Mouse (Mus musculus): ENCODE data around the gene Adarb2.

The Adarb2 gene

DNA sequence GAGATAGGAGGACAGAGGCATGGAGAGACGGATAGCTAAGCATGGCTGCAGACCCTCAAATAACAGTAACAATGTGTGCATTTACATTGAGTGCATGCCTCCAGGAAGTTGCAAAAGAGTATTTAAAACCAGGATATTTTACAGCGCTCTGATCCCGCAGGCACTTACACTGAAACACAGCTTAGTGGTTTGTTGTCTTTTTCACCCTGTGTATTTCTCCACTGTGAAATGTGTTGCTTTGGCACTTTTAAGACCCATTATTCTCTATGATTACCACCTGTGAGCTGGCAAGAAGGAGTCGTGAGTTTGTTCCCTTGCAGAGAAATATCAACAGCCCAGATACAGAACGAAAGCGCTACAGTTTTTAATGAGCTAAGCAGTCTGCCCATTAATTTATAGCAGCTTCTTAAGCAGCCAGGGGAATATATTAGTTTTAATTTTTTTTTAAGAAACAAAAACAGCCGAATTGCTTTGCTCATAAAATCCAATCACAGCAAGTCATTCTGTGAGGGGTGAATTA, 167.3 kb downstream of the Adarb2 start:
- no peak for DNase-seq (ENCODE audit: low spot score in 2 of 2)

DNA sequence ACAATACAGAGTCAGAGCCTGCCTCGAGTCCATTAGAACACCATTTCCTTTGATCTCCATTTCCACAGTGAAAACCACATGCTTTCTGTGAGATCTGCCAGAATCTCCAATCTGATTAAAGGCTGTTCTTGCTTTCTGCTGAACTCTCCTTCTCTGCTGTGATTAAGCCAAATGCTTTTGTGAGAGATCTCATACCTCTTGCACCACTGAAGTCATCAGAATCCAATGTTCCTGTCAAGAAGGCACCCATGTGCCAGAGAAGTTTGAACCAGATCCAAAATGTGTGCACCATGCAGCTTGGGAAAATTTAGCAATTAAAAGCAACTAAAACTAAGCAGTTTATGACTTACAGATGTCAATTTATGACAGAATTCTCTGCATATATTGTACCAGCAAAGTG, 185.9 kb downstream of the Adarb2 start:
- DNase-seq (ENCODE audit: low spot score in 2 of 2): no peak

DNA sequence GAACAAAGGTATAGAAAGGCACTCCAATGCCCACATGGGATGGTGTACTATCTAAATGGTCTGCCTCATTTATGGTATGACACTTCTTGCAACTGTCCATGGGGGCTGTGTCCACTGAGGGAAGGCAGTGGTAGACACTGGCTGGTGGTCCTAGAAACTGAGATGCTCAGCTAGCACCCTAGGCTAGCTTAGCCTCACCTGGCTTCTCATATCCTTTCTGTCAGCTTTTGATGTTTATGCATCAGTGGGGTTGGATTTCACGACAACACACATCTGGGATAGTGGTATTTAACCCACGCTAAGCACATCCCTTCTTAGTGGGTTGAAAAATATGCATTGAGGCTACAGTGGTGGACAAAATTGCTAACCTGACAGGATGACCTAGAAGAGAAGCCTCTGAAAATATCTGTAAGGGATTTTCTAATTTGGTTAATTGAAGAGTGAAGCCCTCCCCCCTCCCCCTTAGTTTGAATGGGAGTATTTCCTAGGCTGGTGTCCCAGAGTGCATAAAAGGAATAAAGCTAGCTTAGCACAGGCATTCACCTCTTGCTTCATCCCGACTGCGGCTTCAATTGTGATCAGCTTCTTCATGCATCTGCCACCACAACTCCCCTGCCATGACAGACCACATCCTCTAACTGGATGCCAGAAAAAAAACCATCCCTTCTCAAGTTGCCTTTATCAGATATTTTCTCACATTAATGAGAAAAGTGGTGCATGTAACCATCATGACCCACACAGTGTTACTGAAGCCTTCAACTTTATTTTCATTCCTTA, 197.8 kb downstream of the Adarb2 start:
- DNase-seq (ENCODE audit: low spot score in 2 of 2): no peak

DNA sequence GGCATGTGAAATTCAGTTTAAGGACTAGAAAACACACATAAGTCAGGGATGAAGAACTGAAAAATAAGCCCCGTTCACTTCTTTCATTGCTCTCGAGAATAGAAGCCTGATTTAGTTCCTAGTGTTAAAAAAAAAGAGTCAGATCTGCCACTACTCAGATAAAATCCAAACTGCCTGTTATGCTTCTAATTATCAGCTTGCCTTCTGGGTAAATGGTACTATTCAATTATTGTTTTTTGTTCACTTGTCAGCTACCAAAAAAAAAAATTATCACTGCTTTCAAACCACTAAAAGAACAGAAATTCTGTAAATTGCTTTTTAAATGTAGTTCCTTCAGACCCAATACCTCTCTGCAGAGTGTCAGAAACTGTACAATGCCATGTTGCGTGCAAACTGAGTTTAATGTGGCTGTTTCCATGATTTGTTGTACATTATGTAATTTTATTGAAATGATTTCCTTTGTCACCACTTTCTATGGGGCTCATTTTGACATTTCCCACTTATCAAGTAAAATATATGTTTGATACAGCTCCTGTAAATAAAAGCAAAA, 199.7 kb downstream of the Adarb2 start:
- DNase-seq (ENCODE audit: low spot score in 2 of 2): no peak

DNA sequence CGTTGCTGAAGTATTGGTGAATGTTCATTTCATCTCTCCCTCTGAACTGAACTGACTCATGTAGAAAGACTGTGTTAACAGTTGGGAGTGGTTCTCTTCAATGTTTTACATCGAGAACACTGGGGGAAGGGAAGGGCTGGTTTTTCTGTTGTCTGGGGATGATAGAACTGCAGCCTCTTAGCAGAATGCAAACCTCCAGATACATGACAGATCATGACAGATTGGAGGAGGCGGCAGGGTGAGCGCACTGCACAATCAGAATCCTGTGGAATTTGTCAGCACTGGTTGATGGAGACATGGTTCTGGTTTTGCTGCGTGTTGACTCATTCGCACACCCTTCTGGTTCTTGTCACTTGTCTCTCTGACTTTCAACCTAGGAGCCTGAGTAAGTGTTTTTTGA, 203.4 kb downstream of the Adarb2 start:
- DNase-seq (ENCODE audit: low spot score in 2 of 2): peak; percentile 10 to 14

DNA sequence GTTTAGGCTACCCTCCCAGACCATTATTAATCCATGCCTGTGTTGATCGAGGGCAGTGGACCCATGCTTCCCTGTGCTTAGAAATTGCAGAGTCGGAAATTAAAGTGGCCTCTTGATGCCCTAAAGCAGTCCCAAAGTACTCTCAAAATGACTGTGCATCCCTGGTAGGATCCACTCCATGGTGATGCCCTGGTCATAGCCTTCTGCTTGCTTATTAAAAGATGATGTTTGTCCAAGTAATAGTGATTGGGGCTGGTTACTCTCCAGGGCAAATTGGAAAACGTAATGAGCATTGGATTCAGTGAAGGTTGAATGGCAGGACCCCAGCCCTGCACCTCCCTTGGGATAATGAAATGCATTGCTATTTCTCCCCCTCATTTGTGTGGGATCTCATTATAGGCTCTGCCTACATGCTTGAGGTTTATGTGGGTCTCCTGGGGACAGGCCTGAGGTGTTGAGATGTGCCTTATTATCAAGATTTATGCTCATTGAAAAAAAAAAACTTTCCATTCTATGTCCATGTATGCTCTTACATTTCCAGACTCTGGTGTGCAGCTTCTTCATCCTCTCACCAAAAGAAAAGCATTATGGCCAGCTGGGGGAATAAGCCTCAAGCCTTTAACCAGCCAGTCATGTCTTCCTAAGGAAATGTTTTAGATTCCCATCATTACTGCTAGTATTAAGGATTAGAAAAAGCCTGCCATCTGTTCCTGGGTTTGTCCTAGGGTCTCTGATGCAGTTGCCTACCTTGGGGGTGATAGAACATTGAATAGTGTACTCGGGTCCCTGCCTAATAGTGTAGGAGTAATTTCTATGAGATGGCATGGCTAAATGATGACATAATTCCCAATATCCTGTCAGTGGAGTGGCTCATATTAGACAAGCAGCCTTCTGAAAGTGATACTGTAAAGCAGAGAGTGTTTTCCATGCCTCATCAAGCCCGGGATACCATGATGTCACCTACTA, 208.0 kb downstream of the Adarb2 start:
- no peak for DNase-seq (ENCODE audit: low spot score in 2 of 2)

DNA sequence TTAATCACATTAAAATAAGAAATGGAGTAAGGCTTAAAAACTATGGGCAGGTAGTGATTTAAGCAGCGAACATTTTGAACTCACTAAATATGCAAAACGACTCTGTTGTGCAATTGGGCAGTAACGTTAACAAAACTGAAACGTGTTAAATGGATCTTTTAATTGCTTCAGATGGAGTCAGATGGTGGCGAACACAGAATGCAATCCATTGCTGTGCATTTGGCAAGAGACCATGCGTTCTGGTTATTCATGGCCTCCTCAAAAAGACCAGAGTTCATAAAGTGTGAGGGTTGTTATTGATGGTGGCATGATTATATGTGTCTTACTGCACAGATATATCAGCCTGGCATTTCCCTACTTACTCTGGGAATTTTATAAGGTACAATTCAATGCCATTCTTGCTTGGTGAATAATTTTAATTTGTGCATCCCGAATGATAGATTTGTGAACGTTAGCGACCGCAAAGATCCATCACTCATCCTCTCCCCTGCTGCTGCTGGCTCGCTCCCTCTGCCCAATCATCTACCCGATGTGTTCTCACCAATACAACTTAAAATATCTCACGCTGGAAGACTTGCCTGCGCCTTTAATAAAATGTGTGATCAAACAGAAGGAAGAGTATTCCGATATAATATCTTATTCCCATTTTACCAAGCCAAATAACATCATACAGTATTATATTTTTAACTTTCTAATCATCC, 221.5 kb downstream of the Adarb2 start:
- DNase-seq (ENCODE audit: low spot score in 2 of 2): no peak

DNA sequence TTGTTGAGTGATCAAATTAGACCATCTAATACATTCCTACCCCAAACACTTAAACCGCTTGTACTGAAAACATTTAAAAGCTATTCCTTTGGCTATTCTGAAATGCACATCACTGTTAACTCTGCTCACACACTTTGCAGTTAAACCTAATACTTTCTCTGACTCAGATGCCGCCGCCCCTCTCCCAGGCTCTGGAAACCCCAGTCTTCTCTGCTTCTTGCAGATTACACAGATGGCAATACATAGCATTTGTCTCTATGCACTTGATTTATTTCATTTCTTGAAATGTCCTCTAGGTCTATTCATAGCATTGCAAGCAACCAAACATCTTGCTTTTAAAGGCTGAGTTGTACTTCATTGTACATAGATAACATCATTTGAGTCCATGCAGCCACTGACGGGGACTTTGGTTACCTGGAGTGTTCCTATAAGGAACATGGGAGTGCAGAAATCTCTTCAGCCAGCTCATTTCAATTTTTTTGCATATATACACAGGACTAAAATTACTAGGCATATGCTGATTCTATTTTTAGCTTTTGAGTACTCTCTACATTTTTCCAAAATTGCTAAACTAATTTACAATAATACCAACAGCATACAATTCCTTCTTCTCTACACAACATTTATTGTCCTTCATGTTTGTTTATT, 236.6 kb downstream of the Adarb2 start:
- DNase-seq (ENCODE audit: low spot score in 2 of 2): no peak

DNA sequence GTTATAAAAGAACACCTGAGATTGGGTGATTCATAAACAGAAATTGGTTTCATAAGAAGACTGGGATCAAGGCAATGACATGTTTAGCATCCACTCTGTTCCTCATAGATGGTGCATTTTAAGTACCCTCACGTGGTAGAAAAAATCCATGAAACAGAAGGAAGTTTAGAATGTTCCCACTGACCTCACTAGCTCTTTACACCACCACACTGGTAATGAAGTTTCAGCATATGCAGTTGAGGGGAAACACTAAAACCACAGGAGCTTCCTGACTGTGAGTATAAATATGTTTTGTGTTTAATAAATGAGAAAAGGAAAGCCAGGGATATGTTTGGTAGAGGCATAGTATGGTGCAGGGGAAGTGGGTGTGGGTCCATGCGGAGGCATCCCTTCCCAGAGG, 242.7 kb downstream of the Adarb2 start:
- no peak for DNase-seq (ENCODE audit: low spot score in 2 of 2)

DNA sequence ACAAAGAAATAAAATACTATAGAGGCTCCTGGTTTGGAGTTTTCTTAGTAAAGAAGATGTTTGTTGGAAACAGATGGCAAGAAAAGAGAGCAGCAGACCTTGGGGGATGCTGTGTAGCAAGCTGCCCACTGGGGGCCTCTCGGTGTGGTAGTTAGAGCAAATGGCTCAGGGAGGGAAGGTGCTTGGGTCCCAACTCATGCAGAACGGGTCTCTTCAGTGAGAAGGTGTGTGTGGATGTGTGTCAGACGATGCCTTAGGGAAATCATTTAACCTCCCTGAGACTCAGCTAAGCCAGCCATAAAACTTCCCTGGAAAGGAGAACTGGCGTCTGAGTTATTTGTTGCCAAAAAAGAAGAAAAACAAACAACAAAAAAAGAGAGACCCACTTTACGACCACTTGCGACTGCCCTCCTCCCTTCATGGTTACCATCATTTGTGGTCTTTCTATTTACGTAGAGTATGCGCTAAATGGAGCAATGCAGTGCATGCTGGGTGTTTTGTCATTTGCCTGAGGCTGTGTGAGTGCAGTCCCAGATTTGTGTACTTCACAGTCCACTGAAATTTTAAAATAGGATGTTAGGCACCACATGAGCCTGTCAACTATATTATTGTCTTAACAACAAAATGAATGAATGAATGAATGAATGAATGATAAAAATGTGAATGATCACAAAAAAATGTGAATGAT, 245.7 kb downstream of the Adarb2 start:
- no peak for DNase-seq (ENCODE audit: low spot score in 2 of 2)

DNA sequence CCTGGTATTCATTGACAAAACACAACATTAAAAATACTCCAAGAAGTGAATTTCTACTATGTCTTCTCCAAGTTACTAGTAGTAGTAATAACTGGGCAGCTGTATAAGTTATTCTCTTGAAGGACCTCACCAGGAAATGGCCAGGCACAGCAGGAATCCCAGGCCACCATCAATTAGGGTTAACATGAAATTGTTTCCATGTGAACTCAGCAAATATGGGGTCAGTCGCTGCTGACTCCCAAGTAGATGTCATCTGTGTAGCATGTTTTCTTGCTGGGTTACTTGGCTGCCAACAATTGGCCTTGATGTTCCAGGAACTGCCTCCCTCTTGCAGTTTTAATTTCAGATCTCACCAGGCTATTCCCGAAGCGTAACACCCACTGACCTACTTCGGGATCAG, 248.9 kb downstream of the Adarb2 start:
- no peak for DNase-seq (ENCODE audit: low spot score in 2 of 2)

DNA sequence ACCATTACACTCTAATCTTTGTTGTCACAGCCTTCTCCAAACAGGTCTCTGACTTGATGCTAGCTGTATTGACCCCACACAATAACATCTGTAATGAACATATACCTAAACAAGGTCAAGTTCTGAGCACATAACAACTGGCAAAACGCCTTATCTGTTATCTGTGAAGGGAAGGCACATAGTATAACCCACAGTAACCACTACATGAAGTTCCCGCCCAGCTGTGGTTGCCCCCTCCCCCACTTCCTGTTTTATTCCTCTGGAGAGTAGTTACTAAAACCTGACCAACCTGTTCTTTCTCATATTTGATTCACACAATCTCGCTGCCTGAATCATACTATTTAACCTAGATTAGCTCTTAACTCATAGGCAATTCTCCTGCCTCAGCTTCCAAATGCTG, 254.2 kb downstream of the Adarb2 start:
- DNase-seq (ENCODE audit: low spot score in 2 of 2): no peak

DNA sequence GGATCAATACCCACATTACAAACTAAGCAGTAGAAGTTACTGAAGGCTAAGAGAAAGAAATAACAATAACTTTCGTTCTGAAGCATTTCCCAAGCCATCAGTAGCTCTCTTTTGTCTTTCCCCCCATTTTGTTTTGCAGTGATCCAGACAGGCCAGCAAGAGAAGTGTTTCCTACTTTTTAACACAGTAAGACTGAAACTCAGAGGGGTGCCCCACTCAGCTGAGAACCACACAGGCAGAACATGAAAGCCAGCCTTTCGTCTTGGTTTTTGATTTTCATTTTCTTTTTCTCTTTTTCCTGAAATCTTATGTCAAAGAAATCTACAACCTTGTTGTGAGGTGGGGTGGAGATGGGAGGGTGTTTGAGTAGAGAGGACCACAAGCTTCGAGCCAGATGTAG, 255.2 kb downstream of the Adarb2 start:
- no peak for DNase-seq (ENCODE audit: low spot score in 2 of 2)

DNA sequence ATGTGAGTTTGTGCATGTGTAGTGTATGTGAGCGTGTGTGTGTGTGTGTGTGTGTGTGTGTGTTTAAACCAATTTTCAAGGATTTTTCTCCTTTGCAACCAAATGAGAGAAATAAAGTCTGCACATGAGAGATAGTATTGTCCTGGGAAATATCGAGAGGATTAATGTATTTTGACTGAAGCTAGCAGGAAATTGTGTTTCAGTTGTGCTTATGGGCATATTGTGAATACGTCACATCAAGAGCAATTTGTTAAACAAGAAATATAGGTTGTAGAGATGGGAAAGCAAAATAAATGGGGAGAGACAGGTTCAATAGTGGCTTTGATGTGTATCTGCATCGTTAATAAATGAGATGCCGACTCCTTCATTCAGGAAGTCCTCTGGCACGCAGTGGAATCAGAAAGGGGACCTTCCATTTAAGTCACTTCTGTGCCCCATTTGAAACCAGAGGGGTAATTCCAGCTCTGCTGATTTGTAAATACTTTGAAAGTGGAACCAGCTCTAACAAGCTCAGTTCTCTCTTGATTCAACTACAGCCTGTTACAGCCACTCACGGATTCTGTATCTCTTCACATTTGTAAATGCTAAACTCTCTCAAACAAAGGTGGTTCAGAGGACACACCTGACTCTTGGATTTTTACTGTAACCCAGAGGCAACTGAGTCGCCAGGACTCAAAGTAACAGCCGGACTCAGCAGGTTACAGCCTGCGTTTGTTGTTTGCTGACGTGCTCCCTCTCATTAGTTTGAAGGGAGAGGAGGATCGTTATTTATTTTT, 265.1 kb downstream of the Adarb2 start:
- DNase-seq (ENCODE audit: low spot score in 2 of 2): no peak

DNA sequence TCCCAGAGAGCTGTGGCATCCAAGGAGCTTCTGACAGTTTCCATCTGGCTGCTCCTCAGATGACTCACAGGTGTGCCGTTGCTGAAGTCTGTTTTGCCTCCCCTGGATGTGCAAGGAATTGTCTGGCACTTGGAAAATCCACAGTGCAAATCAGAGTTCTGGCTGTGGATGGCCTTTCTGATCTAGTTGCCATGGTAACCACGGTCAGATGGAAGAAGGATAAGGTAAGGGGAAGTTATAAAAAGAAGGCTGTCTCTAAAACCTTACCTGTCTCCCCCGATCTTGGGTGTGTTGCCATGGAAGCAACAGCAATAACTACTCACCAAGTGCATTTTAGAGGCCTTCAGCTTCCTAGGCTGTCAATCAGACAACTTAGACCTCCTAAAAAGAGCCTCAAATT, 273.6 kb downstream of the Adarb2 start:
- peak; percentile 8 to 14 for DNase-seq (ENCODE audit: low spot score in 2 of 2)

DNA sequence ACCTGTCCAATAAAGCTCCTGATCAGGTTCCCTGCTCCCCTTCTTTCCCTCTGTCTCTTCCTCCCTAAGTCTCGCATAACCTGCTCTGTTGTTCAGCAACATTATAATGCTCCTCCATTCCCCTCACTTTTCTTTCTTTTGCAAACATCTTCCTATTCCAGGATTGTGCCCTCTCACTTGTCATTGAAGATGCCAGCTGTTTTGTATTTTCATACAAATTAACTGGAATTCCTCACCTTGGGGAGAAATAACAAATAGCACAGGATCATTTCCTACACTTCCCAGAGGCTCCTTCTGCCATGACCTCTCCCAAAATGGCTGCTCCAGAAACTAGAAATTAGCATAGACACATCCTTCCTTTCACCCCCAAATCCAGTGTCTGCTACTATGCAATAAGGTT, 276.1 kb downstream of the Adarb2 start:
- DNase-seq (ENCODE audit: low spot score in 2 of 2): no peak

DNA sequence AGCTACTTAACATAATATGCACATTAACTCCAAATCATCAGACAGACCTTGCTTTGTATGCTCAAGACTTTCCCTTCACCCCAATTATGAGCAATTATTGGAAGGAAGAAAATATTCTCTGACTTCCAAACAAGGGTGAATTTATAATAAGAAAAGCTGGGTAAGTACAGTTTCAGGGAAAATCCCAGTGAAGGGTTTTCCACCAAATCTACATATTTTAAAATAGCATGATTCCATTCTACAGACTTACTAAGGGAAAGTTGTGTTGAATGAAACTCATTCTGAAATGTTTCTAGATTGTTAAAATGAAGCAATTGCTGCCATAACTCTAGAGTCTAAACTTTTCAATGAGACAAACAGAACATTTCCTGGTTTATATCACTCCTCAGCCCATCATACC, 277.3 kb downstream of the Adarb2 start:
- DNase-seq (ENCODE audit: low spot score in 2 of 2): no peak

DNA sequence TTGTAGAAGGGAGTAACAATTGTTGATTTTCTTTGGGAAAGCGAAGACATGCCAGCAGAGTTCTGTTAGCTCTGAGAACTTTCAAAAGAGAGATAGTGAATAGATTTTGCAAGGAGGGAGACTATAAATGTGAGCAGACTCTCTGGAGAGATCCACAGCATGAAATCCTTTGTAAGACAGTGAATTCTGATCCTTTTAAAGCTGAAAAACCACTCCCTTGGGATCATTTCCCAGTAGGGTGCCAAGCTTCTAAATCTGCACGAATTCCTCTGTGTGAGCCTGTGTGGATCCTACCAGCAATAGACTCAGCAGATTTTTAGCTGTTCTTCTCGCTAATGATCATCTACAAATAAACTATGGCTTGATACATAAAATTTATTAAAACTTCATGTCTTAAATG, 278.7 kb downstream of the Adarb2 start:
- DNase-seq (ENCODE audit: low spot score in 2 of 2): no peak

DNA sequence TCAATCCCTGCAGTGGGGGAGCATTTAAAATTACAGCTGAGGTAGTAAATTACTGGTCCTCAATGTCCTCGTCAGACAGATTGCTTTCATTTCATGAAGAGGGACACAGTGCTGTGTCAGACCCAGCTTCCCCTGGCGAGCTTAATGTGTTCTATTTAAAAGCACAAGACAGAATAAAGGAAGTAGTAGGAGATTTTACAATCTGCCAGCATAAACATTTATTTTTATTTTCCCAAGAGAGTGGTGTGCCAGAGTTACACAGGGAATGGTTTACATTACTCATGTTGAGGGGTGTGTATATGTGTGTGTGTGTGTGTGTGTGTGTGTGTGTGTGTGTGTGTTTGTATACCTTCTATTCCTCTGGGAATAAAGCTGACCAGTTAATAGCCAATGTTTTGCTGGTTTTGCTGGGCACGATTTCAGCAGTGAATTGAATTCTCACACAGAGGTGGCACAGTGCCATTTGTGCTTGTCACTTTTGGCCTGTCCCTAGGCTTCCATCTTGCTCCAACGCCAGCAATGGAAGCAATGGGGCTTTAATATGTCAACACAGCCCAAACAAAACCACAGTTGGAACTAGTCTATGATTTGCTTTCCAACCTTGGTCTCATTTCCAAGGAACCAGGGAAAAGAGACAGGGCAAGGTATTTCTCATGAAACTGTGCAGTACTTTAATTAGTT, 282.1 kb downstream of the Adarb2 start:
- no peak for DNase-seq (ENCODE audit: low spot score in 2 of 2)
